Mouse (Mus musculus): Measurements from ENCODE around the gene Lrrc3c. TPM values are rescaled to one million over a fixed set of nuclear protein-coding genes. Genes with fewer than 3 reads are reported as not detected.

The Lrrc3c gene
- polyA plus RNA-seq, 1 experiment = not detected

DNA sequence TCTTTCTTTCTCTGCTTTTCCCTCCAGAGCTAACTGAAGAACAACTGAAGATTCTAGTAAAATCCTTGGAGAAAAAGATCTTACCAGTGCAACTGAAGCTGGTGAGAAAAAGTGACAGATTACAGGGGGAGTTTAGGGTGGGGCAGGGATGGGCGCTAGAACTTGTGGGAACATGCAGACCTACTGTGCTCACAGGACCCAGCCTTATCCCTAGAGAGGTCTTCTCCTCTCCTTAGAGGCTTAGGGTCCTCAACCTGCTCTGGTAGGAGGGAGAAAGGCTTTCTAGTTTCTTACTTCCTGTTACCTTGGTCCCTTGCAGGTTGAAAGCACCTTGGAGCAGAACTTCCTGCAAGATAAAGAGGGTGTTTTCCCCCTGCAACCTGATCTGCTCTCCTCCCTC is 39.4 kb downstream of the Lrrc3c start:
- no peak for DNase-seq (ENCODE audit: low read depth)
- TF ChIP-seq POLR2A (IDR thresholded peaks at IDR 0.05; ENCODE audit: borderline replicate concordance, extremely low read depth, insufficient read depth, insufficient read length, poor library complexity, severe bottlenecking) (no peak), CTCF (IDR thresholded peaks at IDR 0.05; ENCODE audit: borderline replicate concordance, extremely low read depth, insufficient read depth, insufficient read length) (no peak)

DNA sequence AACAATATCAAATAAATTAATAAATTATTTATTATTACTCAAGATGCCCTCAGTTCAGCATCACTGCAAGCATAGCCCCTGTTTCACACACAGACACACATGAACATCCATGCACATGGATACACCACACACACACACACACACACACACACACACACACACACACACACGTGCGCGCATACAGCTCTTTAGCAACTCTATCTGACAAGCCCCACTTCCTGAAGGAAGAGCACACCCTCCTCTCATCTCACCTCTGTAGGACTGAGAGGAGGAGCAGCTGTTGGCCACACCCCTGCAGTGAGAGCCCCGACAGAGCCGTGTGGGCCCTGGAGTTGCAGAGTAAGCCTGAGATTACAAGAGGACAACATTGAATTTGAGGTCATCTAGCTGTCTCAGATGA is 42.0 kb downstream of the Lrrc3c start:
- DNase-seq (ENCODE audit: low read depth) = no peak
- TF ChIP-seq CTCF (IDR thresholded peaks at IDR 0.05; ENCODE audit: borderline replicate concordance, extremely low read depth, insufficient read depth, insufficient read length) (no peak), POLR2A (IDR thresholded peaks at IDR 0.05; ENCODE audit: borderline replicate concordance, extremely low read depth, insufficient read depth, insufficient read length, poor library complexity, severe bottlenecking) (no peak)

DNA sequence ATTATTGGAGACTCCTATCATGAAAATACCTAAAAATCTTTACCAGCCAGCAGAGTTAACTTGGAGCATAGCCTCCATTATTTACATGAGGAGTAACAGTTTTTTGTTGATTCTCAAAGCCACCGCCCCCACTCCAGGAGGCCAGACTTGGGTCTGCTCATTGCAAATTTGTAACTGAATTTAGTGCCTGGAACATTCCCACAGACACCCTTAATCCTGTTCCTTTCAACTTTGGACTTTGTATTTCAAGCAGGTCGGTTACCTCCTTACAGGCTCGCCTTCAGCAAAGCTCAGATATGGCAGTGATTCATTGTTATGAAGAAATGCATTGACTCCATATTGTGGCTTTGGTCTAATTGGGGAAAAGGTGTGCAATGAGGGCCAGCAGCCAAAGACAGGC is 46.7 kb downstream of the Lrrc3c start:
- DNase-seq (ENCODE audit: low read depth) = no peak
- TF ChIP-seq CTCF (IDR thresholded peaks at IDR 0.05; ENCODE audit: borderline replicate concordance, extremely low read depth, insufficient read depth, insufficient read length) = no peak
- TF ChIP-seq POLR2A (IDR thresholded peaks at IDR 0.05; ENCODE audit: borderline replicate concordance, extremely low read depth, insufficient read depth, insufficient read length, poor library complexity, severe bottlenecking) = no peak

GRCm38 (mm10) chr11:98645946-98646345 is 47.9 kb downstream of the Lrrc3c start:
- DNase-seq (ENCODE audit: low read depth) = no peak
- no peak for TF ChIP-seq POLR2A (IDR thresholded peaks at IDR 0.05; ENCODE audit: borderline replicate concordance, extremely low read depth, insufficient read depth, insufficient read length, poor library complexity, severe bottlenecking)
- TF ChIP-seq CTCF (IDR thresholded peaks at IDR 0.05; ENCODE audit: borderline replicate concordance, extremely low read depth, insufficient read depth, insufficient read length) = no peak

GRCm38 (mm10) chr11:98646459-98646858 is 48.4 kb downstream of the Lrrc3c start, which contains the start of gene Gsdma2:
Gene Gsdma2 (plus strand): TSS chr11:98646759.
- no peak for DNase-seq (ENCODE audit: low read depth)

More at GRCm38 (mm10) chr11:98646459-98646858, 48.4 kb downstream of the Lrrc3c start, which contains the start of gene Gsdma2:
- TF ChIP-seq POLR2A (IDR thresholded peaks at IDR 0.05; ENCODE audit: borderline replicate concordance, extremely low read depth, insufficient read depth, insufficient read length, poor library complexity, severe bottlenecking) (no peak), CTCF (IDR thresholded peaks at IDR 0.05; ENCODE audit: borderline replicate concordance, extremely low read depth, insufficient read depth, insufficient read length) (no peak)

Other genes with a start within 250 kb of the Lrrc3c start
- 6.9 and 18.2 TPM in 2 replicates for gene Ppp1r1b, start 249.9 kb upstream of the Lrrc3c start, polyA plus RNA-seq (2012; rRNA removed)
- gene Stard3, start 239.9 kb upstream of the Lrrc3c start, polyA plus RNA-seq (2012; rRNA removed) = 66.1 and 124 TPM in 2 replicates
- 0.38 and 0.48 TPM in 2 replicates for gene Tcap, start 214.5 kb upstream of the Lrrc3c start, polyA plus RNA-seq (2012; rRNA removed)
- 0.88 and 1.6 TPM in 2 replicates for gene Pnmt, start 211.8 kb upstream of the Lrrc3c start, polyA plus RNA-seq (2012; rRNA removed)
- gene Pgap3, start 197.8 kb upstream of the Lrrc3c start, polyA plus RNA-seq (2012; rRNA removed) = 12.0 and 16.9 TPM in 2 replicates
- 7.4 and 10.4 TPM in 2 replicates for gene Erbb2, start 185.8 kb upstream of the Lrrc3c start, polyA plus RNA-seq (2012; rRNA removed)
- 130 and 147 TPM in 2 replicates for gene Mien1, start 159.3 kb upstream of the Lrrc3c start, polyA plus RNA-seq (2012; rRNA removed)
- 0.83 and 1.0 TPM in 2 replicates for gene Grb7, start 151.9 kb upstream of the Lrrc3c start, polyA plus RNA-seq (2012; rRNA removed)
- gene Ikzf3, start 52.3 kb upstream of the Lrrc3c start, polyA plus RNA-seq (2012; rRNA removed) = 0.07 and 0.20 TPM in 2 replicates
- 0.06 and 0.30 TPM in 2 replicates for gene Zpbp2, start 47.2 kb upstream of the Lrrc3c start, polyA plus RNA-seq (2012; rRNA removed)
- gene Ormdl3, start 10.9 kb upstream of the Lrrc3c start, polyA plus RNA-seq (2012; rRNA removed) = 80.6 and 94.6 TPM in 2 replicates
- 0.08 and 0.33 TPM in 2 replicates for gene Gm12355, start 27.4 kb downstream of the Lrrc3c start, polyA plus RNA-seq (2012; rRNA removed)
- not detected in 2 replicates for gene Gsdma3, start 28.1 kb downstream of the Lrrc3c start, polyA plus RNA-seq (2012; rRNA removed)
- gene Gsdma2, start 48.5 kb downstream of the Lrrc3c start, polyA plus RNA-seq (2012; rRNA removed) = not detected in 2 replicates
- gene Gsdma, start 66.1 kb downstream of the Lrrc3c start, polyA plus RNA-seq (2012; rRNA removed) = 0.09 TPM in 1 of 2 replicates, not detected in the other
- gene Psmd3, start 84.3 kb downstream of the Lrrc3c start, polyA plus RNA-seq (2012; rRNA removed) = 201 and 217 TPM in 2 replicates
- 0.10 TPM in 1 of 2 replicates, not detected in the other for gene Csf3, start 103.0 kb downstream of the Lrrc3c start, polyA plus RNA-seq (2012; rRNA removed)
- gene Med24, start 131.1 kb downstream of the Lrrc3c start, polyA plus RNA-seq (2012; rRNA removed) = 134 and 170 TPM in 2 replicates
- 600 and 616 TPM in 2 replicates for gene Thra, start 142.3 kb downstream of the Lrrc3c start, polyA plus RNA-seq (2012; rRNA removed)
- gene Nr1d1, start 177.0 kb downstream of the Lrrc3c start, polyA plus RNA-seq (2012; rRNA removed) = 3.6 and 4.1 TPM in 2 replicates
- 92.1 and 104 TPM in 2 replicates for gene Msl1, start 197.2 kb downstream of the Lrrc3c start, polyA plus RNA-seq (2012; rRNA removed)
- 66.6 and 74.3 TPM in 2 replicates for gene Casc3, start 206.6 kb downstream of the Lrrc3c start, polyA plus RNA-seq (2012; rRNA removed)
- 22.0 and 33.5 TPM in 2 replicates for gene Rapgefl1, start 238.5 kb downstream of the Lrrc3c start, polyA plus RNA-seq (2012; rRNA removed)

Measured in brain, embryonic 14.5 days (tissue).